Mouse (Mus musculus) urinary bladder, adult 2 months (tissue): Measurements from ENCODE around the gene Tnfaip8l2. TPM values are rescaled to one million over a fixed set of nuclear protein-coding genes. Genes with fewer than 3 reads are reported as not detected.
A peak's percentile ranks its signal among the peaks of the same experiment; 100 is the strongest.

Experiments used
- DNase-seq: peaks from one replicate; pipeline ENCODE4 v3.0.0; 2022; ENCODE audit warnings: low spot score
- polyA plus RNA-seq: library from polyadenylated mRNA; depleted of rRNA; stranded (reverse); fragments of >200 nt; gene quantifications from 2 replicates; pipeline ENCODE4 v1.2.3, GENCODE M21; 2012; rRNA removed

Gene Tnfaip8l2
- 8.5 and 8.7 TPM in 2 replicates for polyA plus RNA-seq

- DNase-seq = no peak
Measured at GRCm38 (mm10) chr3:95141952-95142616, at the start of gene Tnfaip8l2. TSS of gene Tnfaip8l2 (minus strand) at chr3:95142360.

DNA sequence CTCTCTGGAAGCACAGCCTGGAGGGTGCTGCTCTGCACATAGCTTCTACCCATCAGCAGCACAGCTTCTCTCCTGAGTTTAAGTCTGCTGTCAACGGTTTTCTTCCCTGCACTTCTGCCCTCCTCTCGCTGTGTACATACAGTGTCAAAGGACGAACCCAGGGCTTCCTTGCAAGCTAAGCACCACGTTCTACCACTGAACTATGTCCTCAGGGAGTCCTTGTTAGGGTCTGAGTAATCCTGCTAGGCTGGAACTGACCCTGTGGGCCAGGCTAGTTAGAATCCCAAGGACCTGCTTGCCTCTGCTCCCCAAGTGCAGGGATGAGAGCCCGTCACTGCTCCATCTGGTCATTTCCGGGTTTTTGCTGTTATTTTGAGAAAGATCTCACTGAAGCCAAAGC is 44.7 kb upstream of the Tnfaip8l2 start:
- no peak for DNase-seq

GRCm38 (mm10) chr3:95186100-95186499 is 43.9 kb upstream of the Tnfaip8l2 start:
- DNase-seq = no peak

DNA sequence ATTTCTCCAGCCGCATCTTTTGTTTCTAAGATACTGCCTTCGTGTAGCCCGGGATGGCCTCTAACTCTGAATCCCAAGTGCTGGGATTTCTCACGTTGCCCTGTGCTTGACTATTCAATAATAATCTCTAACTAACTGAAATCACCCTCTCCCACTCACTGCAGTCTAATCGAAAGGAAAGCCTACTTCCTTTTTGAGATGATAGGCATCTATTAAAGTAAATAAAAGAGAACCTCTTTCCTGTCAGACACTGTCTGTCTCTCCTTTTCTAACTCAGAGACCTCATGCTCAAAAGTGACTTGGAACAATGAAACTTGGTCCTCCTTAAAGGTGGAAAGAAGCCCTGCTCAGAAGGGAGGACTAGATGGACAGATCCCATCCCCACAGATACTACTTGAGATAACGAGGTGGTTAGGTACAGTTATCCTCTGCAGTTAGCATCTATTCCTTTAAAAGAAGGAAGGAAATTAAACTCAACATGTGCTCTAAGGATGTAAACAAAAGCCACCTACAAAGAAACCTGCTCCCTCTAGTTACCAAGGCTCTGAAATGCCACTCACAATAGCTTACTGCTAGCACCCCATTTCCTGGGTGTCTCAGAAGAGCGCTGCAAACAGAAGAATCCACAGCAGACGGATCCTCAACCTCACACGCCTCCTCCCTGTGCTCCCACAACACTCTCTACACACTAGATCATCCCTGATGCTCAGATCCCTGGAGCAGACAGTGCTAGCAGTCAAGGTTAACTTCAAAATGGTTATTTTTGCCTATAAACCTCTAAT is 42.8 kb upstream of the Tnfaip8l2 start:
- no peak for DNase-seq

- no peak for DNase-seq
Measured at GRCm38 (mm10) chr3:95181841-95182240, 39.7 kb upstream of the Tnfaip8l2 start.

DNA sequence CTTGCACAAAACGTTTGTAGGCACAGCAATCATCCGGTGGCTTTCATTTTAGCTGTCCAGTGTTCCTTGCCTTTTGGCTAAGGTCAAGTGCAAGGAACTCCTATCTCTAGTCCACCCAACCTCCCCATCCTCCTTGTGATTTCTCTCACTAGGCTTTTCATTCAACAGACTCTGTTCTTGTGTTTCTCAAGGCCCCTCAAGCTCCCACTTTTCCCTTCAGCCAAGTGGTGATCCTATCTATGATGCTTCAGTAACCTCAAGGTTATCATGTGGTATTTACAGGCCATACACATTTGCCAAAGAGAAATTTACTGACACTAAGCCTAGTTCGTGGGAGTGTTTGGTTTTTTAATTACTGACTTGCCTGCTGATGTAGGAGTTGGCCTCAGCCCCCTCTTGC is 37.7 kb upstream of the Tnfaip8l2 start:
- no peak for DNase-seq

- DNase-seq = no peak
Measured at GRCm38 (mm10) chr3:95178948-95179347, 36.8 kb upstream of the Tnfaip8l2 start.

- DNase-seq = no peak
Measured at GRCm38 (mm10) chr3:95177583-95177982, 35.4 kb upstream of the Tnfaip8l2 start.

GRCm38 (mm10) chr3:95176500-95176899 is 34.3 kb upstream of the Tnfaip8l2 start:
- DNase-seq = no peak

DNA sequence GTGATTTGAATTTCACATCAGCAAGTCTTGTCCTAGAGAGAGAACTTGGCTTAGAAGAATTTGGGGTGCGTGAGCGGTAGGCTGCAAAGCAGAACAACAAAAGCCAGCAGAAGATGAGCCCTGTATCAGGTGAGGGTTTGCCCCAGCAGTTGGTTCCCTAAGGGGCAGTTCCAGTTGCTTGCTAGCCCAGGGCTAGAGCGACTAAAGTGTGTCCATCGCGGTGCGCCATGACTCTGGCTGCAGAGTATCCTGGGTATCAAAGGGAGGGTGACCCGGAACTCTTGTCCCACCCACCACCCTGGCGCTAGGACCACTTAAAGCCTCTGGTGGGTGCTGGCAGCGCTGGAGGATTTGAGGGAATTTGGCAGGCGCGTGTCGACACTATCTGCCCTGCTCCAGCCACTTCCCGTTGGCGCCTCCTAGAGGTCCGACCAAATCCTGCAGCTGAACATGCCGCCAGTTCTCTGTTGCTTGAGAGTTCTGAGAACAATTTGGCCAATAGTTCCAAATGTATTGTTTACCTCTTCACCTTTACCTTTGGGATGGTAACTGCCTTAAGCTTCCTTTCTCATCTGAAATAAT is 31.9 kb upstream of the Tnfaip8l2 start:
- peak; percentile 59 for DNase-seq

DNA sequence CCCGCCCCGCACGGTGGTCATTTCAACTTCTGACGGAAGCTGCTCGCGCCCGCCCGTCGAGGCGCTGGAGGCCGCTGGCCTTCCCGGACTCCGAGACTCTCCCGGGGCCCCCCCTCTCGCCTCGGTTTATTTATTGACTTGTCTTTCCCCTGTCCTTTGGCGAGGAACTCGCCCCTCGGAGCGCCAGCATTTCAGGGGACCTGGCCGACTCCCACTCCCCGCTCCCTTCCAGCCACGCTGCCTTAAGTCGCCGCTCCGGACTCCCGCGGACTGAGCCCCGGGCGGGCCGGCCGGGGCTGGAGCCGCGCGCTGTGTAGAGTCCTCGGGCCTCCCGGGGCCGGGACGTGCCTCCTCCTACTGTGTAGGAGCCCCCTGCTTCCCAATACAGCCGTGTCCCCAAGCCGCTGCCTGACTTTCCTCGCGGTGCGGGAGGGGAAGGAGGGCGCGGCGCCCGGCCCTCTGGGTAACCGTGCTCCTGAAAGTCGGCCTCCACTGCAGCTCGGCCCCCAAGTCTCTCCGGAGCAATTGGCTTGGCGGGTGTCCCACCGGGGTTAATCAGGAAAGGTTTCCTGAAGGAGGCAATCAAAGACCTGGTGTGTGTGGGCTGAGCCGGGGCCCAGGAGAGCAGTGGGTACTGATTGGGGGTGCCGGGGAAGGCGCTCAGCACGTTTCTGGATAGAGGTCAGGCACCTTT is 31.2 kb upstream of the Tnfaip8l2 start:
- DNase-seq = no peak

DNA sequence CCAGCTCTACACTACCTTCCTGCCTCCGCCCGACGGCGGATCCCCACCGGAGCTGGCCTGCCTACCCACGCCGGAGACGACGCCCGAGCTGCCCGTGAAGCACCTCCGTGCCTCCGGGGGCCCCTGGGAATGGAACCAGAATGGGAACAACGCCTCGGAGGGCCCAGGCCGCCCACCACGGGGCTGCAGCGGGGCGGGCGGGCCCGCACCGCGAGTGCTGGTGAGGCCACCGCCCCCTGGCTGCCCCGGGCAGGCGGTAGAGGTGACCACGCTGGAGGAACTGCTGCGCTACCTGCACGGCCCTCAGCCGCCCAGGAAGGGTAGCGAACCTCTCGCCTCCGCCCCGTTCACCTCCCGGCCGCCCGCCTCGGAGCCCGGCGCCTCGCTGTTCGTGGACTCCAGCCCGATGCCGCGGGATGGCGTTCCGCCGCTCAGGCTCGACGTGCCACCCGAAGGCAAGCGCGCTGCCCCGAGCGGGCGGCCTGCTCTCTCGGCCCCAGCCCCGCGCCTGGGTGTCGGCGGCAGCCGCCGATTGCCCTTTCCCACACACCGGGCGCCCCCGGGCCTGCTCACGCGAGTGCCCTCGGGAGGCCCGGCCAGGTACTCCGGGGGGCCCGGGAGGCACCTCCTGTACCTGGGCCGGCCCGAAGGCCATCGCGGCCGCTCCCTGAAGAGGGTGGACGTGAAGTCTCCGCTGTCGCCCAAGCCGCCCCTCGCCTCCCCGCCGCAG is 30.5 kb upstream of the Tnfaip8l2 start:
- no peak for DNase-seq

GRCm38 (mm10) chr3:95171105-95171504 is 28.9 kb upstream of the Tnfaip8l2 start:
- no peak for DNase-seq

DNA sequence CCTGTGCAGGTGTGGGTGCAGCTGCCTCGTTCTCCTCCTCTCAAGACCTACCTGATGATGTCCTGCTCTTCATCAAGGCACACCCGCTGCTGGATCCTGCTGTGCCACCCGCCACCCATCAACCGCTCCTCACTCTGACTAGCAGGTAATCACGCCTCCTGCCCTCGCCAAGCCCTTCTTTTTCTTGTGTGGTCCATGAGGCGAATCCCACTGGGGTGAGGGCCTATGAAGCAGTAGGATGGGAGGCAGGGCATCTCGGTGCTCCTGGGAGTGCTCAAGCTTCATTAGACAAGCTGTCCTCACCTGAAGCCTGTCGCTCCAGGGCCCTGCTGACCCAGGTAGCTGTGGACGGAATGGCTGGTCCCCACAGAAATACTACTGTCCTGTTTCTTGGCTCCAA is 27.8 kb upstream of the Tnfaip8l2 start:
- DNase-seq = no peak

- no peak for DNase-seq
Measured at GRCm38 (mm10) chr3:95164840-95165239, 22.7 kb upstream of the Tnfaip8l2 start.

- no peak for DNase-seq
Measured at GRCm38 (mm10) chr3:95164256-95164550, 22.0 kb upstream of the Tnfaip8l2 start.

GRCm38 (mm10) chr3:95163419-95164255 is 21.5 kb upstream of the Tnfaip8l2 start:
- no peak for DNase-seq

- DNase-seq = no peak
Measured at GRCm38 (mm10) chr3:95162345-95162628, 20.1 kb upstream of the Tnfaip8l2 start.

- DNase-seq = no peak
Measured at GRCm38 (mm10) chr3:95161618-95162344, 19.6 kb upstream of the Tnfaip8l2 start.

- no peak for DNase-seq
Measured at GRCm38 (mm10) chr3:95161041-95161551, 18.9 kb upstream of the Tnfaip8l2 start.
